Mouse (Mus musculus): ENCODE results near the gene Glt1d1. TPM values are rescaled to one million over a fixed set of nuclear protein-coding genes. Genes with fewer than 3 reads are reported as not detected.

Glt1d1 gene
- 1.7 TPM in 2 replicates for polyA plus RNA-seq (2015; fragmentation: Nextera tagmentation; extraction: Ambion mirVana)

DNA sequence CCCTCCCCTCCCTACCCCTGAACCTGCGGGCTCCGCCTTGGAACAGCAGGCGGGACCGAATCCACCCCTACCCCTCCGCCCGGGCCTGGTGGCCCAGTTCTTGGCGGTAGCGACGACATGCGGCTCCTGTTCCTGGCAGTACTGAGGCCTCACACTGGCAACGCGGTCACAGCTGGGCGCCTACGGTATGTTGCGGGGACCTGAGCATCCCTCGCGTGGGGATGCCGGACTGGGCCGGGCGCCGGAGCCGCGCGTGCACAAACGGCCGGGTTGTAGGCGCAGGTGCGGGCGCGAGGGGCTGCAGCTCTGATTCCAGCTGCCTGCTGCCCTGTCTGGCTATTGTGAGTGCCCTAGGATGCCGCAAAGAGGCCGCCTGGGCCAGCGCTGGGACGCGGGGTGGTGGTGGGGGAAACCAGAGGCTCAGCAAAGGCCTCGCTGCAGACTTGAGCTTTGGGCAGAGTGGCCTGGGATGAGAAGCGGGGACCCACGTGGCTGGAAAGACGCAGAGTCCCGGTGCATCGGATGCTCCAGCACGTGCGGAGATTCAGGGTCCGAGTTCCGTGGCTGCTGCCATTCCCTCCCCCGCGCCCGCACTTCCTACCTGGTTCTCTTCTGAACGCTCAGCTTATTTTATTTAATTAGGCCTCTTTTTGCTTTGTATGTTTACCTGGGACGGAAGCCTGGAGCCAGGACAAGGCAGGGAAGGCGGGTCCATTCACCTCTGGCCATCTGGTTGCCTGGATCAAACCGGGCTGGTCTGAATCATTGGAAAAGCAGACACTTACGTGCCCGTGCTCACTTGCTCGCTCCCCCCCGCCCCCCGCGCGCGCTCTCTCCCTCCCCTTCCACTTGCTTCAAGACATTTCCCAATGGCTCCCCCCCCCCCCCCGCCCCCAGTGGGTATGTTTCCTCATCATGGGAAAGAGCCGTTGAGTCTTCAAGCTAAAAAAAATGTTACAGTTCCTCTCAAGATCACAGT, at the start of gene Glt1d1, which contains the start of gene Slc15a4:
Glt1d1 (plus strand) TSS at position 96 of the 979 bp plus-strand sequence.
Slc15a4 (minus strand) TSS at position 731 of the 979 bp plus-strand sequence.
- Histone ChIP-seq H3K36me3 (ENCODE audit: control insufficient read depth, insufficient read depth, low read length) (no peaks in the 10 kb centered on the region), H3K27ac (ENCODE audit: low read length) (peak within 1 kb of the TSS; percentile 25; the same call in 1 of the 2 replicates), H3K27me3 (ENCODE audit: control insufficient read depth, insufficient read depth, low read depth, low read length) (no peaks in the 10 kb centered on the region), H3K4me2 (ENCODE audit: low read length) (peak within 1 kb of the TSS; percentile 69), H3K9me3 (replicated peaks; ENCODE audit: control insufficient read depth, low read length, poor library complexity, severe bottlenecking) (no peaks in the 10 kb centered on the region), H3K4me1 (ENCODE audit: control insufficient read depth, insufficient read depth, low read length) (peaks cover 6% of the 10 kb centered on the region), H3K9ac (ENCODE audit: low read depth, low read length) (peak within 1 kb of the TSS; percentile 69), H3K4me3 (ENCODE audit: low read depth, low read length) (peak within 1 kb of the TSS; percentile 46)
- ATAC-seq: peak; percentile 82
- WGBS: under 1% methylated on average over 60 of the region's 62 CpGs

DNA sequence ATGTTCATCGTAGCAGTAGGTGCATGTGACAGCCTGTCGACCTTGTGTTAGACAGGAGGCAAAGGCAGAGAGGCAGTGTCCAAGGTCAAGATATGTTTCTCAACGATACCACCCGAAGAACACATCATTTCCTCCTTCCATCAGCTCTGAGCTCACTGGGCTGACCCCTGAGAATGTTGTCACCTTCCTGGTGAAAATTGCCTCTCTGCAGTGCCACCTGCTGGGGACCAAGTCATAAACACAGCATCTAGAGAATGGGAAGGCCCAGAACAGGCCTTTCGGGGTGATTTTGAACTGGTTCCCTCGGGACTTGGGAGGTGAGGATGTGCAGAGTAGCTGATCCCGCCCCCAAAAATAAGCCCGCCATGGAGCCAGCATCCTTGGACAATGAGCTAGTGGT, 48.4 kb upstream of the Glt1d1 start:
- Histone ChIP-seq H3K4me2 (ENCODE audit: low read length) (no peak overlapping the region), H3K27me3 (ENCODE audit: control insufficient read depth, insufficient read depth, low read depth, low read length) (no peaks in the 10 kb centered on the region), H3K4me1 (ENCODE audit: control insufficient read depth, insufficient read depth, low read length) (no peaks in the 10 kb centered on the region), H3K4me3 (ENCODE audit: low read depth, low read length) (no peak overlapping the region), H3K27ac (ENCODE audit: low read length) (no peak overlapping the region), H3K9ac (ENCODE audit: low read depth, low read length) (no peak overlapping the region), H3K36me3 (ENCODE audit: control insufficient read depth, insufficient read depth, low read length) (no peaks in the 10 kb centered on the region), H3K9me3 (replicated peaks; ENCODE audit: control insufficient read depth, low read length, poor library complexity, severe bottlenecking) (no peaks in the 10 kb centered on the region)
- no peak for ATAC-seq
- 88% methylated on average over 8 of the region's 8 CpGs for WGBS

DNA sequence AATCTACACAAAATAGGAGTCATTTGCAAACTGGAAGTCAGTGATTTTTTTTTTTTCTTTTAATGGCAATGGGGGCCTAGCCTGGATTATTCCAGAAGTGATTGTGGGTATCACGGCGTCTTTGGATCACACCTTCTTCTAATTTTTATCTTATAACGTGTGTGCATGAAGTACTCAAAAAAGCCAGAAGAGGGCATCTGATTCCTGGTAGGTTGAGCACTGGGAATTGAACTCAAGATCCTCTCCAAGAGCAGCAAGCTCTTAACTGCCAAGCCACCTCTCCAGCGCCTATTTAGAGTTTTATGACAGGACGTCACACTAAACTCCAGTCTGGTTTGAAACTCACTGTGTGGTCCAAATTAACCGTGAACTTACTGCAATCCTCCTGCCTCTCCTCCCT, 44.2 kb upstream of the Glt1d1 start:
- WGBS: 76% methylated on average over 6 of the region's 6 CpGs
- ATAC-seq: no peak
- Histone ChIP-seq H3K4me1 (ENCODE audit: control insufficient read depth, insufficient read depth, low read length) (no peaks in the 10 kb centered on the region), H3K4me3 (ENCODE audit: low read depth, low read length) (no peak overlapping the region), H3K36me3 (ENCODE audit: control insufficient read depth, insufficient read depth, low read length) (peaks cover 3% of the 10 kb centered on the region; the same call in 1 of the 2 replicates), H3K27me3 (ENCODE audit: control insufficient read depth, insufficient read depth, low read depth, low read length) (no peaks in the 10 kb centered on the region), H3K4me2 (ENCODE audit: low read length) (no peak overlapping the region), H3K9me3 (replicated peaks; ENCODE audit: control insufficient read depth, low read length, poor library complexity, severe bottlenecking) (no peaks in the 10 kb centered on the region), H3K27ac (ENCODE audit: low read length) (no peak overlapping the region), H3K9ac (ENCODE audit: low read depth, low read length) (no peak overlapping the region)

DNA sequence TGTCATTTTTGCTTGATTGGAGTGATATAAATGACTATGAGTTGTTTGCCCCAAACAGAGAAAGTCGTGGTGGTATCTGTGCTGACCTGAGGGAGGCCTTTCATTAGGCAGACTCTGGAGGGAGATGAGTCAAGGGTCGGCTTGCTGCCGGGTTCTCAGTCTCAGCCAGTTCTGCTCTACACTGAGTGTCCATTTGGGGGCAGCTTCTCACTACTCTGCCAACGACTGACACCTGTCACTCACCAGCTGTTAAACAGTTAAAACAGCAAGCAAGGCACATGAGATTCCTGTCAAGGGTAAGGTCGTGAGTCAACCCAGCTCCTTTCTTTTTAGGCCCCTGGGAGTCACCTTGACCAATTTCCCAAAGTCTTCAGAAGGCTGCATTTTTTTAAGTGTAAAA, 39.7 kb upstream of the Glt1d1 start:
- peaks cover 28% of the 10 kb centered on the region for H3K36me3 ChIP-seq (ENCODE audit: control insufficient read depth, insufficient read depth, low read length)
- ATAC-seq: no peak
- WGBS: 67% methylated on average over 5 of the region's 5 CpGs
- no peaks in the 10 kb centered on the region for H3K9me3 ChIP-seq (replicated peaks; ENCODE audit: control insufficient read depth, low read length, poor library complexity, severe bottlenecking)
- H3K9ac ChIP-seq (ENCODE audit: low read depth, low read length): no peak overlapping the region
- H3K4me3 ChIP-seq (ENCODE audit: low read depth, low read length): no peak overlapping the region
- no peak overlapping the region for H3K27ac ChIP-seq (ENCODE audit: low read length)
- H3K4me1 ChIP-seq (ENCODE audit: control insufficient read depth, insufficient read depth, low read length): no peaks in the 10 kb centered on the region
- H3K4me2 ChIP-seq (ENCODE audit: low read length): no peak overlapping the region
- no peaks in the 10 kb centered on the region for H3K27me3 ChIP-seq (ENCODE audit: control insufficient read depth, insufficient read depth, low read depth, low read length)

DNA sequence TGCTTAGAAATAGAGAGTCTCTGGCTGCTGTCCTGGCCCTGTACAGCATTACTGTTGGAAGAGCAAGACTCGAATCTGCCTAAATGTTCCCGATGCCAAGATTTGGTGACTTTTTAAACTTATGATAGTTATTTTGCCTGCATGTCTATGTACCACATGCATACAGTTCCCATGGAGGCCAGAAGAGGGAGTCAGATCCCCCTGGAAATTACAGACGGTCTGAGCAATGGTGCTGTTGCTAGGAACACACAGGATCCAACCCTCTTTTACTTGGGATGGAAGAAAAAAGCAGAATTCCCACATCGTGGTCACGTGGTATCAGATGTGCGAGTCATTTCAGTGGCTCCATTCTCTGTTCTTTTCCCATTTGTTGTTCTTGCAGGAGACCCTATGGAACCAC, 39.2 kb upstream of the Glt1d1 start:
- Histone ChIP-seq H3K27ac (ENCODE audit: low read length) (no peak overlapping the region), H3K27me3 (ENCODE audit: control insufficient read depth, insufficient read depth, low read depth, low read length) (no peaks in the 10 kb centered on the region), H3K9ac (ENCODE audit: low read depth, low read length) (no peak overlapping the region), H3K4me1 (ENCODE audit: control insufficient read depth, insufficient read depth, low read length) (no peaks in the 10 kb centered on the region), H3K36me3 (ENCODE audit: control insufficient read depth, insufficient read depth, low read length) (peaks cover 32% of the 10 kb centered on the region), H3K4me3 (ENCODE audit: low read depth, low read length) (no peak overlapping the region), H3K4me2 (ENCODE audit: low read length) (no peak overlapping the region), H3K9me3 (replicated peaks; ENCODE audit: control insufficient read depth, low read length, poor library complexity, severe bottlenecking) (no peaks in the 10 kb centered on the region)
- 79% methylated on average over 6 of the region's 6 CpGs for WGBS
- ATAC-seq: no peak

DNA sequence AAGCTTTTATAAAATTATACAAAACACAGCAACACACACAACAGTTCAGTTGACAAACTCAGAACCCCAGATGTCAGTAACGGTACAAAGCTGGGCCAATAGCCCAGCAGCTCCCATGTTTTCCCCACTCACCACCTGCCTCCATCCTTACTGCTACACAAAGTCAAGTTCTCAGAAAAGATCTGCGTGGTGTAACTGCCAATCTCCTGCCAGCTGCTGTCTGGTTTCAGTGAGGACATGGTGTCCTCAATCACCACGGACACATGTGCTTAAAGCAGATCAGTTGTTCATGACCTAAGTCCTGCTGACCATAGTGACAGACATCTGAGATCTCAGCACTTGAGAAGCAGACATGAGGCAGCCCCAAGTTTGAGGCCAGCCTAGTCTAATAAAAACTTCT, 36.4 kb upstream of the Glt1d1 start:
- no peak overlapping the region for H3K4me3 ChIP-seq (ENCODE audit: low read depth, low read length)
- no peak overlapping the region for H3K9ac ChIP-seq (ENCODE audit: low read depth, low read length)
- H3K9me3 ChIP-seq (replicated peaks; ENCODE audit: control insufficient read depth, low read length, poor library complexity, severe bottlenecking): no peaks in the 10 kb centered on the region
- no peak for ATAC-seq
- H3K4me1 ChIP-seq (ENCODE audit: control insufficient read depth, insufficient read depth, low read length): no peaks in the 10 kb centered on the region
- 95% methylated on average over 3 of the region's 3 CpGs for WGBS
- H3K27me3 ChIP-seq (ENCODE audit: control insufficient read depth, insufficient read depth, low read depth, low read length): no peaks in the 10 kb centered on the region
- no peak overlapping the region for H3K27ac ChIP-seq (ENCODE audit: low read length)
- H3K36me3 ChIP-seq (ENCODE audit: control insufficient read depth, insufficient read depth, low read length): peaks cover 43% of the 10 kb centered on the region
- no peak overlapping the region for H3K4me2 ChIP-seq (ENCODE audit: low read length)

DNA sequence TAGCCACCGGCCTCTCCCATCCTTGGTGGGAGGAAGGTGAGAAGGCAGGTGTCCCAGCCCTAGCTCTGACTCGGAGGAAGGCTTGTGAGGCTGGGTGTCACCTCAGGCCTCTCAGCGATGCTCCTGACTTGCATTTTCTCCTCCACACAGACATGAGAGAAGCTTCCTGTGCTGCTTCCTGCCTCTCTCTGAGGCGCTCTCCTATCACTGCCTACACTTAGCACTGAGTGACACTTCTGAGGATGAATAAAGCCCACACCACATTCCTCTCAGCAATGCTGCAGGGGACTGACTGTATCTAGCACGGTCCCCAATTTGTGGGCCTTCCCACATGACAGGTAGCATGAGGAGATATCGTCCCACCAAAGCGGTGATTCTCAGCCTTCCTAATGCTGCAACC, 35.2 kb upstream of the Glt1d1 start:
- H3K27me3 ChIP-seq (ENCODE audit: control insufficient read depth, insufficient read depth, low read depth, low read length): no peaks in the 10 kb centered on the region
- H3K27ac ChIP-seq (ENCODE audit: low read length): no peak overlapping the region
- H3K36me3 ChIP-seq (ENCODE audit: control insufficient read depth, insufficient read depth, low read length): peaks cover 52% of the 10 kb centered on the region
- no peak overlapping the region for H3K4me3 ChIP-seq (ENCODE audit: low read depth, low read length)
- no peak overlapping the region for H3K4me2 ChIP-seq (ENCODE audit: low read length)
- no peak for ATAC-seq
- no peaks in the 10 kb centered on the region for H3K9me3 ChIP-seq (replicated peaks; ENCODE audit: control insufficient read depth, low read length, poor library complexity, severe bottlenecking)
- WGBS: 95% methylated on average over 7 of the region's 7 CpGs
- no peaks in the 10 kb centered on the region for H3K4me1 ChIP-seq (ENCODE audit: control insufficient read depth, insufficient read depth, low read length)
- no peak overlapping the region for H3K9ac ChIP-seq (ENCODE audit: low read depth, low read length)

DNA sequence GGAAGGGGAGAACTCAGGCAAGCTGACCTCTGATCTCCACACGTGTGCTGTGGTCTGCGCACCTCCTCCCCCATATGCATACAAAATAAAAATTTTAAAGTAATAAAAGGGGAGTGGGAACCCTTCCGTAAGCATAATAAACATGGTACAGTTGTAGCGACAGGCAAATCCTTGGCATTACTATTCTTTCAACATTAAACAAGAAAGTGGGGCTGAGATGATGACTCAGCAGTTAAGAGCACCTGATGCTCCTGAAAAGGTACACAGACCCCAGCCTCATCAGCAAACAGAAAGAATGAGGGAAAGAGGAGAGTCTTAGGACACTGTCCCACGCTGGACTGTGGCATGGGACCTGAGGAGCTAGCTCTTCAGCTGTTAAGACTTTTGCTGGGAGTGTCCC, 29.1 kb upstream of the Glt1d1 start:
- no peak overlapping the region for H3K4me2 ChIP-seq (ENCODE audit: low read length)
- H3K9ac ChIP-seq (ENCODE audit: low read depth, low read length): no peak overlapping the region
- no peaks in the 10 kb centered on the region for H3K4me1 ChIP-seq (ENCODE audit: control insufficient read depth, insufficient read depth, low read length)
- H3K27me3 ChIP-seq (ENCODE audit: control insufficient read depth, insufficient read depth, low read depth, low read length): no peaks in the 10 kb centered on the region
- 95% methylated on average over 5 of the region's 5 CpGs for WGBS
- H3K36me3 ChIP-seq (ENCODE audit: control insufficient read depth, insufficient read depth, low read length): peaks cover 32% of the 10 kb centered on the region
- H3K4me3 ChIP-seq (ENCODE audit: low read depth, low read length): no peak overlapping the region
- H3K9me3 ChIP-seq (replicated peaks; ENCODE audit: control insufficient read depth, low read length, poor library complexity, severe bottlenecking): no peaks in the 10 kb centered on the region
- no peak overlapping the region for H3K27ac ChIP-seq (ENCODE audit: low read length)
- no peak for ATAC-seq

DNA sequence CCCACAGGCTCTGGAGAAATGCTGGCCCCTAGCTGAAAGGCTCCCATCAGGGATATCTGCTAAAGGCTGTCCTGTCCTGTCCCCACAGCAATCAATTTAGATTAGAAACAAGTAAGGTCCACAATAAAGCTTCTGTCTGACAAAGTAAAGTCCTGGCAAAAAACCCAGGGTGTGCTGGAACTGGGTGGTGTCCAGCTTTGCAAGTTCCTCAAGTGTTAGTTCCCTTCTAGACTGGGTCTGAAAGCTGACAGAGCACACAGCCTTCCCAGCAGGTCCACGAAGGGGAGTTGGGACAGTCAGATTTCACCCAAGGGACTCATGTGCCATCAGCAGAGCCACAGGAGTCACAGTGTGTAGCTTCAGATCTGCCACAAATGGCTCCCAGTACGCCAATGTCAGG, 24.6 kb upstream of the Glt1d1 start:
- Histone ChIP-seq H3K27ac (ENCODE audit: low read length) (no peak overlapping the region), H3K4me2 (ENCODE audit: low read length) (no peak overlapping the region), H3K4me3 (ENCODE audit: low read depth, low read length) (no peak overlapping the region), H3K36me3 (ENCODE audit: control insufficient read depth, insufficient read depth, low read length) (peaks cover 17% of the 10 kb centered on the region), H3K27me3 (ENCODE audit: control insufficient read depth, insufficient read depth, low read depth, low read length) (no peaks in the 10 kb centered on the region), H3K4me1 (ENCODE audit: control insufficient read depth, insufficient read depth, low read length) (peaks cover 15% of the 10 kb centered on the region), H3K9ac (ENCODE audit: low read depth, low read length) (no peak overlapping the region), H3K9me3 (replicated peaks; ENCODE audit: control insufficient read depth, low read length, poor library complexity, severe bottlenecking) (no peaks in the 10 kb centered on the region)
- no peak for ATAC-seq
- 95% methylated on average over 2 of the region's 2 CpGs for WGBS
